27 mouse cellular contexts compared by ENCODE assay signal in genomic region chr1:170978601-170979000, GRCm38 (mm10). TPM values are rescaled to one million over a fixed set of nuclear protein-coding genes. Genes with fewer than 3 reads are reported as not detected.
DNase-seq lines count a peak whose midpoint lies in the region; ATAC-seq lines count a peak whose summit lies in the region.
"Had no signal": no experiment of that assay in that cellular context is flagged by ENCODE, and none has a peak within 500 bp of the region (broad histone marks: within the 10 kb centered on the region; RNA-seq: fewer than 3 reads in every experiment).

No protein-coding gene starts in this region.

- no peaks in the 10 kb centered on the region for H3K36me3 ChIP-seq in megakaryocyte, embryonic 14.5 days (replicated peaks; ENCODE audit: low read length)
- H3K36me3 ChIP-seq: embryonic facial prominence, embryonic 12.5 days; embryonic facial prominence, embryonic 15.5 days; forebrain, embryonic 12.5 days; forebrain, embryonic 15.5 days; G1E; hindbrain, embryonic 12.5 days; hindbrain, embryonic 15.5 days had no signal

- peaks cover 6% of the 10 kb centered on the region for H3K27me3 ChIP-seq in megakaryocyte, embryonic 14.5 days (replicated peaks)
- H3K27me3 ChIP-seq: embryonic facial prominence, embryonic 12.5 days; embryonic facial prominence, embryonic 15.5 days; forebrain, embryonic 12.5 days; forebrain, embryonic 15.5 days; hindbrain, embryonic 12.5 days; hindbrain, embryonic 15.5 days had no signal

- peak overlapping the region; percentile 53 for H3K4me3 ChIP-seq in megakaryocyte, embryonic 14.5 days (replicated peaks)
- H3K4me3 ChIP-seq: embryonic facial prominence, embryonic 12.5 days; embryonic facial prominence, embryonic 15.5 days; forebrain, embryonic 12.5 days; forebrain, embryonic 15.5 days; hindbrain, embryonic 12.5 days; hindbrain, embryonic 15.5 days had no signal

- peak; percentile 30 for DNase-seq in Muller cell, postnatal 12 days (ENCODE audit: inconsistent ontology term)
- peak; percentile 61 to 84 for DNase-seq in natural killer cell, adult 2 months (ENCODE audit: low spot score in 2 of 2)
- DNase-seq in embryo, embryonic 10 days (ENCODE audit: low spot score), result no peak
- DNase-seq in urinary bladder, postnatal 4 days (ENCODE audit: low spot score in 2 of 2), result no peak
- DNase-seq in cerebellum, postnatal 10 days, result no peak
- DNase-seq: adrenal gland, postnatal 10 days; adrenal gland, postnatal 36 days; cerebellum, adult 18-20 months; cerebellum, postnatal 14 days; gastrocnemius, postnatal 10 days; gastrocnemius, postnatal 36 days had no signal

- H3K9me3 ChIP-seq in megakaryocyte, embryonic 14.5 days, result 0 out of 2 replicates have a peak, but pooled peaks cover under 1% of the 10 kb centered on the region
- H3K9me3 ChIP-seq: embryonic facial prominence, embryonic 12.5 days; embryonic facial prominence, embryonic 15.5 days; forebrain, embryonic 12.5 days; forebrain, embryonic 15.5 days; G1E; hindbrain, embryonic 12.5 days; hindbrain, embryonic 15.5 days had no signal

- no peak for ATAC-seq in megakaryocyte, adult 5-6 weeks (ENCODE audit: poor library complexity, severe bottlenecking)
- ATAC-seq in granulocyte monocyte progenitor cell, adult 5-6 weeks (replicated peaks; ENCODE audit: poor library complexity, severe bottlenecking), result 0 out of 2 replicates have a peak, but pooled peaks have one; percentile 5
- ATAC-seq: CD4-positive, CD25-positive, alpha-beta regulatory T cell, adult 4 months; forebrain, embryonic 15.5 days; intestine, postnatal 0 days had no signal

- H3K4me1 ChIP-seq in megakaryocyte, embryonic 14.5 days, result peaks cover 48% of the 10 kb centered on the region
- H3K4me1 ChIP-seq: embryonic facial prominence, embryonic 12.5 days; embryonic facial prominence, embryonic 15.5 days; forebrain, embryonic 12.5 days; forebrain, embryonic 15.5 days; hindbrain, embryonic 12.5 days; hindbrain, embryonic 15.5 days had no signal

RNA-seq across cellular contexts. Expression of gene Fcgr2b, which starts 2.3 kb away (rescaled TPM):
- 17.6 TPM in 1 of 2 replicates, not detected in the other for polyA plus RNA-seq in megakaryocyte, embryonic 14.5 days (2012; ENCODE audit: insufficient read depth, low replicate concordance)
- 226 and 271 TPM in 2 replicates for total RNA-seq in megakaryocyte, adult 5-6 weeks (2015)
- 174 and 196 TPM in 2 replicates for total RNA-seq in megakaryocyte, adult 5-6 weeks (2017)
- total RNA-seq in granulocyte monocyte progenitor cell, adult 5-6 weeks (2014; fragmentation: Nextera tagmentation), result 106 and 115 TPM in 2 replicates
- 106 and 143 TPM in 2 replicates for total RNA-seq in granulocyte monocyte progenitor cell, adult 5-6 weeks (2017)

RNA-seq across cellular contexts. Expression of gene Fcgr4, which starts 40.1 kb away (rescaled TPM):
- polyA plus RNA-seq in megakaryocyte, embryonic 14.5 days (2012; ENCODE audit: insufficient read depth, low replicate concordance), result 0.07 TPM in 1 of 2 replicates, not detected in the other
- total RNA-seq in megakaryocyte, adult 5-6 weeks (2015), result 34.6 and 34.8 TPM in 2 replicates
- 30.0 and 47.4 TPM in 2 replicates for total RNA-seq in megakaryocyte, adult 5-6 weeks (2017)
- 0.58 and 2.9 TPM in 2 replicates for total RNA-seq in granulocyte monocyte progenitor cell, adult 5-6 weeks (2014; fragmentation: Nextera tagmentation)
- total RNA-seq in granulocyte monocyte progenitor cell, adult 5-6 weeks (2017), result 3.1 and 3.5 TPM in 2 replicates
- total RNA-seq: gastrocnemius, adult 18-20 months; gastrocnemius, postnatal 36 days had no signal
- polyA plus RNA-seq: heart, embryonic 11.5 days had no signal

RNA-seq across cellular contexts. Expression of gene Fcrla, which starts 51.2 kb away (rescaled TPM):
- not detected in 2 replicates for polyA plus RNA-seq in megakaryocyte, embryonic 14.5 days (2012; ENCODE audit: insufficient read depth, low replicate concordance)
- 1.3 and 3.2 TPM in 2 replicates for total RNA-seq in megakaryocyte, adult 5-6 weeks (2015)
- 0.40 and 2.7 TPM in 2 replicates for total RNA-seq in megakaryocyte, adult 5-6 weeks (2017)
- total RNA-seq in granulocyte monocyte progenitor cell, adult 5-6 weeks (2014; fragmentation: Nextera tagmentation), result not detected in 2 replicates
- not detected in 2 replicates for total RNA-seq in granulocyte monocyte progenitor cell, adult 5-6 weeks (2017)
- total RNA-seq: gastrocnemius, adult 18-20 months had no signal
- polyA plus RNA-seq: C2C12; embryonic facial prominence, embryonic 12.5 days; embryonic facial prominence, embryonic 15.5 days; forebrain, embryonic 12.5 days; forebrain, embryonic 15.5 days; hindbrain, embryonic 12.5 days; hindbrain, embryonic 15.5 days; intestine, embryonic 14.5 days; intestine, postnatal 0 days had no signal

Comparison
In these comparisons a context has a peak if more than half of its experiments do, and no peak if none do; other contexts are left out.
1. DNase-seq: peak in Muller cell, postnatal 12 days (single experiment) and natural killer cell, adult 2 months (2 of 2); none in embryo, embryonic 10 days (single experiment), urinary bladder, postnatal 4 days (0 of 2) and cerebellum, postnatal 10 days (0 of 2).
2. RNA of gene Fcgr4, which starts 40.1 kb away (total RNA-seq): 30.0 to 47.4 TPM in megakaryocyte, adult 5-6 weeks; 0.58 to 3.5 TPM in granulocyte monocyte progenitor cell, adult 5-6 weeks; every median in the first group is over 4 times any median in the second.